Mouse (Mus musculus): ENCODE data around the gene Pbx1. TPM values are rescaled to one million over a fixed set of nuclear protein-coding genes. Genes with fewer than 3 reads are reported as not detected.

The Pbx1 gene
- total and polyA plus RNA-seq, 2 experiments from 2014 or later = 37.6 to 44.4 TPM

DNA sequence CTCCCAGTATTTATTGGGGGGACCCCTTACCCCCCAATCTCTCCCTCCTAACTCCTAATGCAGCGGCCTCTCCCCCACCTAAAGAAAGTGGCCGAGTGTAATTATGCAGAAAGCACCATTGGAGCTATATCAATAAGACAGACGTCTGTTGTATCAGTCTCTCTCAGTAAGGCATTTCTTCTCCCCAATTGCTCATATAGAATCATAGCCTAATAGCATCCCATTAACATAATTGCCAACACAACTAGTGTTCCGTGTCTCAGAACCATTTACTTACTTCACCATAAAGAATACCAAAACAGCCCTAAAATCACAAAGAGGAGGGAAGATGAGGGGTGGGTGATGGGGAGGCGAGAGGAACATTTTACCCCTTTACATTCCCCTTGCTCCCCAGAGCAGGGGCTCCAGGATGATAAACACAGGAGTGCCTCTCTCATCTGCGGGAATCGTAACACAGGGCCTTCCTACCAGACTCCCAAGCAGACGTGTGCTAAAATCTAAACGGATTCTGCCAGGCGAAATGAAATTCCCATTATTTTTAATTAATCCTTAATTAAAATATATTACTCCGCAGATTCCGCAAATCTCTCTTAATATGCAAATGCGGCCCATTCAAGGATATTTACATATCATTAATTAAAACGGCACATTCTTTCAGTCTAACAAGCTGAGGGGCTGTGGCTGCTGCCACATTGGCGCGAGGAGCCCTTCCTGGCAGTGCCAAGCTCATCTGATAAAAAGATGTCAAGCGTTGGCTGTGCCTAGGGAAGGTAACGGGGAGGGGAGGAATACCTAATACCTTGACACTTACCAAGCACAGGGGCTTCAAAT is 104.5 kb downstream of the Pbx1 start:
- Histone ChIP-seq H3K4me3 (ENCODE audit: low read length) (no peak overlapping the region), H3K9me3 (ENCODE audit: low read length) (no peaks in the 10 kb centered on the region), H3K4me1 (ENCODE audit: insufficient read depth, low read length) (peaks cover 24% of the 10 kb centered on the region; the same call in 1 of the 2 replicates), H3K9ac (replicated peaks; ENCODE audit: low read length) (no peak overlapping the region), H3K36me3 (ENCODE audit: insufficient read depth, low read length) (no peaks in the 10 kb centered on the region), H3K27me3 (ENCODE audit: insufficient read depth, low read length) (no peaks in the 10 kb centered on the region), H3K27ac (no peak overlapping the region), H3K4me2 (ENCODE audit: low read depth, low read length) (no peak overlapping the region)
- ATAC-seq (peak; percentile 38; the same call in 1 of the 2 replicates), DNase-seq (ENCODE audit: low spot score) (peak; percentile 46)
- no peak for TF ChIP-seq CTCF (IDR thresholded peaks at IDR 0.05; ENCODE audit: low read depth)
- 32% methylated on average over 18 of the region's 18 CpGs for WGBS

DNA sequence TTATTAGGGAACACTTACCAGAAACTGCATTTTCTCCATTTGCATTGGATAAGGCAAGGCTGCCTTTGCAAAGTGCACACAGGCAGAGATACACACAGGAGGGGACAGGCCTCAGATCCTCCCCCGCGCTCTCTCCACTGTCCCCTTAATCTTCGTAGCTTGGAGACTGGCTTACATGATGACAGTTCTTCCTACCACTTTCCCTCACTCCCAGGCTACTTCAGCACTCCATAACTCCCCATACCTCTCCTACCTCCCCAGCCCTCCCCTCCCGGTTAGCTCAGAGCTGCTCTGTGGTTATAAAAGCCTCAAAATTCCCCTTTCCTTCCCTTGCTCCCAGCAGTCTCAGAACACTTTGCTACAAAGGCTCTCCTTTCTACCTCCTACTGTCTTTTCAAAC is 106.3 kb downstream of the Pbx1 start:
- H3K4me1 ChIP-seq (ENCODE audit: insufficient read depth, low read length) = peaks cover 24% of the 10 kb centered on the region; the same call in 1 of the 2 replicates
- H3K4me2 ChIP-seq (ENCODE audit: low read depth, low read length) = no peak overlapping the region
- ATAC-seq = 0 out of 2 replicates have a peak, but pooled peaks have one; percentile 27
- no peak for TF ChIP-seq CTCF (IDR thresholded peaks at IDR 0.05; ENCODE audit: low read depth)
- H3K9ac ChIP-seq (replicated peaks; ENCODE audit: low read length) = no peak overlapping the region
- H3K27me3 ChIP-seq (ENCODE audit: insufficient read depth, low read length) = no peaks in the 10 kb centered on the region
- H3K27ac ChIP-seq = 0 out of 2 replicates have a peak overlapping the region, but pooled peaks have one; percentile 3
- WGBS = 51% methylated on average over 4 of the region's 4 CpGs
- no peak for DNase-seq (ENCODE audit: low spot score)
- no peak overlapping the region for H3K4me3 ChIP-seq (ENCODE audit: low read length)
- H3K9me3 ChIP-seq (ENCODE audit: low read length) = no peaks in the 10 kb centered on the region
- no peaks in the 10 kb centered on the region for H3K36me3 ChIP-seq (ENCODE audit: insufficient read depth, low read length)

DNA sequence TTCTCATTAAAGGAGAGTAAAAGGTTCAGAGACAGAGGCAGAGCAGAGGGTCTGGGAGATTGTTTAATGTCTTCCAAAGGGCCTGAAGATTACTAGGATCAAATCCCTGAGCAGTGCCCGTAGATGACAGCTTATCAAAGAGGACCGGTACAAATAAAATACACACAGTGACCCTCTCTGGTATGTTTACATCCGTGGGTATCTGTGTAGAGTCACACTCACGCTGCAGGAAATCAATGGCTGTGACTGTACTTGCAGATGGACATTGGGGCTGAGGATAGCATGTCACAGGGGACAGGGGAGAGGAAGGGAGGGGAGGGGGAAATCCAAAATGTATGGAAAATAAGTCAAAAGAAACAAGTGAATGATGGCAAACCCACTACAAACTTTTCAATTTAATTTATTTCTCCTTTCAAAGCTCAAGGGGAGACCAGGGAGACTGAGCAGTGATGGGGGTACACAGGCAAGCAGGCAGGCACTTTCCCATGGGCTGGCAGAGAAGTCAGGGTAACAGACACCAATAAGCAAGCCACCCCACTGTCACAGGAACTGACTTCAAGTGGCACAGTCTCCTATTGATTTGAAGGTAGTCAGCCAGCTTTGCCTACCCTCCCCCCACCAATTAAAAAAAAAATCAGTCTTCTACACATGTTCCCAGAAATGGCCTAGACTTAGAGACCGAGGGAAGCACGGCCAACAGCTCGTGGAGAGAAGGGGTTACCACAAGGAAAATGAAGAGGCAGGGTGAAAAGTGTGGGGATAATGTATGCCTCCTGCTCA is 107.6 kb downstream of the Pbx1 start:
- no peak for TF ChIP-seq CTCF (IDR thresholded peaks at IDR 0.05; ENCODE audit: low read depth)
- no peak for ATAC-seq
- 46% methylated on average over 7 of the region's 7 CpGs for WGBS
- no peaks in the 10 kb centered on the region for H3K36me3 ChIP-seq (ENCODE audit: insufficient read depth, low read length)
- no peak overlapping the region for H3K4me2 ChIP-seq (ENCODE audit: low read depth, low read length)
- H3K27ac ChIP-seq = no peak overlapping the region
- DNase-seq (ENCODE audit: low spot score) = no peak
- no peak overlapping the region for H3K9ac ChIP-seq (replicated peaks; ENCODE audit: low read length)
- no peaks in the 10 kb centered on the region for H3K9me3 ChIP-seq (ENCODE audit: low read length)
- no peaks in the 10 kb centered on the region for H3K27me3 ChIP-seq (ENCODE audit: insufficient read depth, low read length)
- peaks cover 21% of the 10 kb centered on the region; the same call in 1 of the 2 replicates for H3K4me1 ChIP-seq (ENCODE audit: insufficient read depth, low read length)
- no peak overlapping the region for H3K4me3 ChIP-seq (ENCODE audit: low read length)

DNA sequence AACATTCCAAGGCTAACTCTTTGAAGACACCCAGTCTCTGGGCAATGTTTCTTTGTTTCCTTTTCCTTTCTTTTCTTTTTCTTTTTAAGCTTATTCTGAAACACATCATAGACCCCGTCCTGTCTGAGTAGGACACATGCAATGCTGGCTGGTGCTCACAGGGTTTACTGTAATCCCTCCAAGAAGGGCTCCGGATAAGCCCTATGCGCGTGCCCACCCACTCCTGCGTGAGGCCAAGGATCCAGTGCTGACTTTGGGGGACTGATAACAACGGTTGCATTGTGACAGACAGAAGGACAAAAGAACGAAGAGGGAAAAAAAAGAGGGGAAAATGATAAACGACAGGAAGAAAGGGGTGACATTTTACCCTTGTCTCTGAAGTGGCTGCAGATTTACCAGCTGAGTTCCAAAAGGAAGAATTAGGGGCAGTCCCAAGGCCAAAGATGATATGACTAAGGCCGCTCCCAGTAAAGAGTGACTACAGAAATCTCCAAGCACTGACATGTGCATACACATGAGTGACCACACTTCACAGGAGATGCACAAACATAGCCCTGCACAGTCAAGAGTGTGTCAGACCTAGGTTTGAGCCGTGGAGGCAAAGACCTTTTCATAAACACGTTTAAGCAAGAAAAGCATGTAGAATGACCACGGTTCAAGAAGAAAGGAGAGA is 108.5 kb downstream of the Pbx1 start:
- Histone ChIP-seq H3K9me3 (ENCODE audit: low read length) (no peaks in the 10 kb centered on the region), H3K4me2 (ENCODE audit: low read depth, low read length) (no peak overlapping the region), H3K27ac (no peak overlapping the region), H3K4me3 (ENCODE audit: low read length) (no peak overlapping the region), H3K36me3 (ENCODE audit: insufficient read depth, low read length) (no peaks in the 10 kb centered on the region), H3K27me3 (ENCODE audit: insufficient read depth, low read length) (no peaks in the 10 kb centered on the region), H3K4me1 (ENCODE audit: insufficient read depth, low read length) (peaks cover 24% of the 10 kb centered on the region; the same call in 1 of the 2 replicates), H3K9ac (replicated peaks; ENCODE audit: low read length) (no peak overlapping the region)
- no peak for ATAC-seq
- no peak for DNase-seq (ENCODE audit: low spot score)
- WGBS = 56% methylated on average over 12 of the region's 12 CpGs
- TF ChIP-seq CTCF (IDR thresholded peaks at IDR 0.05; ENCODE audit: low read depth) = no peak

DNA sequence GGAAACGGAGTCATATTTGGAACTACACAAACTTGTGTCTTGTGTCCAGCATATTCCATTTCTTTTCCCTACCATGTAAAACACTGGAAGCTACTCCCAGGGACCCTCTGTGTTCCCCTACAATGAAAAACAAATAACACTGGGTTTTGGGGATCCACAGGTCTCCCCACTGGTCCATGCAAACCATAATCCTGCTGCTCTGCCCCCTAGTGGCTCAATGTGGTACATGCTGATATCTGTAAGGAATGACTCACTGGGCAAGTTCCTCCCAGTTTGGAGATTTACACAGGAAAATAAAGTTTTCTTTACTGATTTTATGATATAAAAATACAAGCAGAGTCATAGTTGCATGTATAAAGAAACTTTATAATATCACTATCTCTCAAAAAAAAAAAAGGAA is 109.2 kb downstream of the Pbx1 start:
- H3K4me3 ChIP-seq (ENCODE audit: low read length) = no peak overlapping the region
- DNase-seq (ENCODE audit: low spot score) (no peak), ATAC-seq (no peak)
- no peaks in the 10 kb centered on the region for H3K9me3 ChIP-seq (ENCODE audit: low read length)
- TF ChIP-seq CTCF (IDR thresholded peaks at IDR 0.05; ENCODE audit: low read depth) = peak; percentile 70
- H3K27me3 ChIP-seq (ENCODE audit: insufficient read depth, low read length) = no peaks in the 10 kb centered on the region
- H3K9ac ChIP-seq (replicated peaks; ENCODE audit: low read length) = no peak overlapping the region
- no peak overlapping the region for H3K27ac ChIP-seq
- H3K4me1 ChIP-seq (ENCODE audit: insufficient read depth, low read length) = peaks cover 17% of the 10 kb centered on the region; the same call in 1 of the 2 replicates
- 100% methylated on average over 1 of the region's 1 CpGs for WGBS
- no peaks in the 10 kb centered on the region for H3K36me3 ChIP-seq (ENCODE audit: insufficient read depth, low read length)
- H3K4me2 ChIP-seq (ENCODE audit: low read depth, low read length) = no peak overlapping the region

DNA sequence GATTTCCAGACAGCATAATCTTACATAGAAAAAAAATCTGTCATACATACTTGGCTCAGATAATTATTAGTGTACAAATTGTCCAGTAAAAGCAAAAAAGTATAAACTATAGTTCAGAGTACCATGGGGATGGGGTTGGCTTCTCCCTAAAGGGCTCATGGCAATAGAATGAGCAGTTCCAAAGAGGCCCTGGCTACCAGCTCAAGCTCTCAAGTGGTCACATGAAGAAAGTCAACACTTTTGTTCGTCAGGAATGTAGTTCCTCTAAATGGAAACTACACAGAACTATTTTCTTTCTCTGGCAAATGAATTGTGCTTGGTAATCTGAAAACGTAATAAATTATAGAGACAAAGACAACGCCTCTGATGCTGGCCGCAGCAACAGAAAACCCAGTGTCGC is 112.4 kb downstream of the Pbx1 start:
- 80% methylated on average over 5 of the region's 5 CpGs for WGBS
- DNase-seq (ENCODE audit: low spot score) (no peak), ATAC-seq (no peak)
- H3K4me1 ChIP-seq (ENCODE audit: insufficient read depth, low read length) = peaks cover 5% of the 10 kb centered on the region; the same call in 1 of the 2 replicates
- no peak overlapping the region for H3K4me2 ChIP-seq (ENCODE audit: low read depth, low read length)
- H3K9ac ChIP-seq (replicated peaks; ENCODE audit: low read length) = no peak overlapping the region
- no peak overlapping the region for H3K27ac ChIP-seq
- H3K27me3 ChIP-seq (ENCODE audit: insufficient read depth, low read length) = no peaks in the 10 kb centered on the region
- no peak for TF ChIP-seq CTCF (IDR thresholded peaks at IDR 0.05; ENCODE audit: low read depth)
- H3K4me3 ChIP-seq (ENCODE audit: low read length) = no peak overlapping the region
- H3K36me3 ChIP-seq (ENCODE audit: insufficient read depth, low read length) = no peaks in the 10 kb centered on the region
- no peaks in the 10 kb centered on the region for H3K9me3 ChIP-seq (ENCODE audit: low read length)
